Mouse (Mus musculus) heart, adult 2 months (tissue): Measurements from ENCODE around the gene Enkur. TPM values are rescaled to one million over a fixed set of nuclear protein-coding genes. Genes with fewer than 3 reads are reported as not detected.
A peak's percentile ranks its signal among the peaks of the same experiment; 100 is the strongest.

Experiments used
- DNase-seq, 2 experiments: peaks; one replicate each; pipeline ENCODE4 v3.0.0; 2021
- H3K27ac ChIP-seq: fragments of 200-600 bp; 2 replicates; pipeline ENCODE4 v1.8.1; 2022
- H3K27me3 ChIP-seq: fragments of 200-500 bp; 2 replicates; pipeline ENCODE4 v1.6.1; 2012; ENCODE audit warnings: mild to moderate bottlenecking, low read length, inconsistent platforms, mixed read lengths; ENCODE audit not compliant: control insufficient read depth, insufficient read depth
- H3K36me3 ChIP-seq: fragments of 200-500 bp; 2 replicates; pipeline ENCODE4 v1.6.1; 2012; ENCODE audit warnings: low read length, inconsistent platforms; ENCODE audit not compliant: control insufficient read depth, insufficient read depth
- H3K4me1 ChIP-seq: fragments of 200-500 bp; 2 replicates; pipeline ENCODE4 v1.6.1; 2011; ENCODE audit warnings: low read length; ENCODE audit not compliant: control insufficient read depth, insufficient read depth
- H3K4me3 ChIP-seq: fragments of 200-600 bp; 2 replicates; pipeline ENCODE4 v1.8.1; 2022
- H3K79me2 ChIP-seq: fragments of 200-500 bp; replicated peaks from 2 replicates; pipeline ENCODE4 v1.6.1; 2012; ENCODE audit warnings: mild to moderate bottlenecking, inconsistent platforms, low read length, moderate library complexity, mixed read lengths; ENCODE audit not compliant: control insufficient read depth, insufficient read depth
- H3K9ac ChIP-seq: fragments of 200-500 bp; 2 replicates; pipeline ENCODE4 v1.6.1; 2012; ENCODE audit warnings: low read depth, mild to moderate bottlenecking, control low read depth, inconsistent platforms, low read length, mixed read lengths
- CTCF ChIP-seq: fragments of 200-600 bp; IDR thresholded peaks from 2 replicates; pipeline ENCODE4 v1.8.1; 2022; ENCODE audit warnings: antibody characterized with exemption, mild to moderate bottlenecking, moderate library complexity
- EP300 ChIP-seq: fragments of 200-500 bp; IDR thresholded peaks from 2 replicates; pipeline ENCODE4 v1.6.1; 2011; ENCODE audit warnings: low read depth, low read length, control low read depth; ENCODE audit not compliant: insufficient read depth
- POLR2A ChIP-seq: fragments of 200-500 bp; IDR thresholded peaks from 2 replicates; pipeline ENCODE4 v1.6.1; 2011; ENCODE audit warnings: mild to moderate bottlenecking, low read depth, low read length, control low read depth; ENCODE audit not compliant: insufficient read depth
- WGBS: fragments of 180-500 bp; shearing (Covaris S2); methylation state at CpG from one replicate; pipeline ENCODE4 v1.1.7; 2018; 5-methylcytosine and 5-hydroxymethylcytosine counted together
- intact Hi-C: fragments of 180-260 bp; cut with DNase I; formaldehyde crosslinking; loops from one replicate; pipeline ENCODE4 v1.15.1; 2025
- polyA plus RNA-seq: library from polyadenylated mRNA; depleted of rRNA; stranded (reverse); fragments of >200 nt; gene quantifications from 2 replicates; pipeline ENCODE4 v1.2.3, GENCODE M21; 2012
- total RNA-seq, 2 experiments: library from RNA; stranded (reverse); gene quantifications; 2 replicates each; pipeline ENCODE4 v1.2.3; 2021

Gene Enkur
- total and polyA plus RNA-seq, 3 experiments, result 0.23 to 1.5 (median 1.1) TPM

DNA sequence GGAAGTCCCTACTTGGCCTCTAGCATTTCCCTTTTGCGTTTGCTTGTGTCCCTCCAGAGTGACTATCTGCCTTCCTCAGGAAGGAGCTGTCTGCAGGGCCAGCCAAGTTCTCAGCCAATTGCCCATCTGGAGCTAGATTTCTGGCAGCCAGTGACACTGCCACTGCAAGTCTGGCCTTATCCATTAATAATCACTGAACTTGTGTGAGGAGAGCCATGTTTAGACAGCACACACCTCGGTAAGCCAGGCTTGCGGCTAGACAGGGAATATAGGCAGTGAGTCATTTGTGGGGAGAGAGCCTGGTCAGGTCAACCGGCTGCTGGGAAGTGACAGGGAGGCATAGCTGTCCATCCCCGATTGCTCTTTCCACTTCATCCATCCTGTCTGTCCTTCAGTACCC lies 31.7 kb upstream of the Enkur start:
- no peak overlapping the region for H3K9ac ChIP-seq
- DNase-seq, result no peak
- peaks cover 3% of the 10 kb centered on the region for H3K4me1 ChIP-seq
- no peaks in the 10 kb centered on the region for H3K79me2 ChIP-seq
- no peaks in the 10 kb centered on the region for H3K36me3 ChIP-seq
- intact Hi-C loops, result no loop called here
- no peaks in the 10 kb centered on the region for H3K27me3 ChIP-seq
- no peak overlapping the region for H3K27ac ChIP-seq
- TF ChIP-seq CTCF (no peak), POLR2A (no peak), EP300 (no peak)
- 12% methylated on average over 5 of the region's 5 CpGs for WGBS
- H3K4me3 ChIP-seq, result no peak overlapping the region

DNA sequence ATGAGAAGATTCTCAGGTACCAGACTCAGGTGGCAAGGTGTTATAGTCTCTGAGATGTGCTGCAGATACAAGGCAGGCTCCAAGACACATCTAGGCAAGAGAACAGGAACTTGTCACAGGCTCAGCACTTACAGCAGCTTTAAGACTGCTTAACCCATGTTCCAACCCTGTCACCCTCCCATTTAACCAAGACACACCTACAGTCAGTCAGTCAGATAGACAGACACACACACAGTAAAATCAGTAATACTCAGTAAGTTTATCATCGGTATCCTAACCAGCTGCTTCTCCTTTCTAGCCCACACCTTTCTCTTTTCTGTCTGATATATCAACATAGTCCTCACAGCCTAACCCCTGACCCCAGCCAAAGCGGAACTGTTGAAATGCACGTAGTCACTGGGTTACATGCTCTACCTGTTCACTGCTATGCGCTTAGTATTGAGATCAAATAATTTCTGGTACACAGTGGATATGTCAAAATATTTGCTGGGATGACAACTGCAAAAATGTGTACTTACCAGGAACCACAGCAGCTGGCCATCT lies 30.8 kb upstream of the Enkur start:
- no peak for TF ChIP-seq EP300
- no peak for TF ChIP-seq POLR2A
- no peak for TF ChIP-seq CTCF
- intact Hi-C loops, result no loop called here
- Histone ChIP-seq H3K79me2 (no peaks in the 10 kb centered on the region), H3K9ac (no peak overlapping the region), H3K4me3 (no peak overlapping the region), H3K27ac (no peak overlapping the region), H3K4me1 (peaks cover 3% of the 10 kb centered on the region), H3K27me3 (no peaks in the 10 kb centered on the region), H3K36me3 (no peaks in the 10 kb centered on the region)
- 93% methylated on average over 4 of the region's 4 CpGs for WGBS
- DNase-seq, result no peak

DNA sequence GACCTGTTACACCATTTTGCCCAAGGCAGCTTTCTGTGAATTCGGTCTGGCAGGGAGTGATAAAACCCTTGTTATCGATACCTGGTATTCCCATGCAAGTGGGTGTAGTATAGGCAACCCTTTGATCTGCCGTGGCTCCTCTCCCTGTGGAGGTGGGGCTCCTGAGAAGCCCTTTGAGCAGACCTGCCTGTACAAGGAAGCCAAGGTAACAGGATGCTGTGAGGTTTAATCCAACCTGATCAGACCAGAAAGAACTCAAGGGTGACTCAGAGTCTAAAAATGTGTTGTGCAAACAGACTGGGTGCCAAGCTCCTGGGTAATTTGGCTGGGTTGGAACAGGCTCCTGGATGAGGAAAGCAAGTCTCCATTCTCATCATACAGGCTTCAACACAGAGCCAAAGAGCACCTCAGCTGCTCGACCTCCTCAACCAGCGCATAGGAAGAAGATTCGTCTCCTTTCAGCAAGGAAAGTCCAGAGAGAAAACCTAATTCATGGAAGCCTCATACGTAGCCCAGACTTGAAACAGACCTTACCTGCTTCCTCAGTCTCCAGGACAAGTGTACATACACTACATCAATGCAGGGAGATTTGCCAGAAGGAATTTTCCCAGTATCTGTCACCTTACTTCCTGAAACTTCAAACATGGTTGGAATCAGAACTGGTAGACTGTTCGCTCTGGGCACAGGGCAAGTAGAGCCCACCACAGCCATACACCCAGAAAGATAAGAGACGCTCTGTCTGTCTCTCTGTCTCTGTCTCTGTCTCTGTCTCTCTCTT lies 29.9 kb upstream of the Enkur start:
- Histone ChIP-seq H3K79me2 (no peaks in the 10 kb centered on the region), H3K27me3 (no peaks in the 10 kb centered on the region), H3K36me3 (no peaks in the 10 kb centered on the region), H3K4me3 (no peak overlapping the region), H3K9ac (no peak overlapping the region), H3K4me1 (peaks cover 3% of the 10 kb centered on the region), H3K27ac (no peak overlapping the region)
- DNase-seq, result peak in 1 of 2 experiments; percentile 19
- WGBS, result 82% methylated on average over 9 of the region's 9 CpGs
- TF ChIP-seq POLR2A, result no peak
- TF ChIP-seq CTCF, result no peak
- TF ChIP-seq EP300, result no peak
- intact Hi-C loops, result no loop called here

DNA sequence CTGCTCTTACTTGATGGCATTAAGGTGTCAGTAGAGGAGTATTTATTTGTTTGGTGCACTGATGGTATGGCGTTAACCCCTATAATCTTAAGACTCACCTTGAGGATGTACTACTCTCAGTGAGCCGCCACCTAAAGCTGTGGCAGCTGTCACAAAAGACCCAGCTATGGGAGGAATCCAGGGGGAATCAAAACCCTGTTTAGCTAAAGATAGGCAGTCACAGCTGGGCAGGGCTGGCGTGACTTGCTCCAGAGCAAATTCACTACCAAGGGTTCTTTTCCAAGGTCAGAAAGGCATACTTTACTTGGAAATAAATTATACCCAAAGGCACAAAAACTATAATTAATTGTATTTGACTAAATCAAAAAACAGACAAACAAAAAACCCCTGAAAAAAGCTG lies 26.0 kb upstream of the Enkur start:
- no peak for DNase-seq
- Histone ChIP-seq H3K9ac (no peak overlapping the region), H3K4me1 (no peaks in the 10 kb centered on the region), H3K79me2 (no peaks in the 10 kb centered on the region), H3K27me3 (no peaks in the 10 kb centered on the region), H3K27ac (no peak overlapping the region), H3K4me3 (no peak overlapping the region), H3K36me3 (no peaks in the 10 kb centered on the region)
- WGBS, result 88% methylated on average over 3 of the region's 3 CpGs
- intact Hi-C loops, result no loop called here
- TF ChIP-seq CTCF (no peak), EP300 (no peak), POLR2A (no peak)

DNA sequence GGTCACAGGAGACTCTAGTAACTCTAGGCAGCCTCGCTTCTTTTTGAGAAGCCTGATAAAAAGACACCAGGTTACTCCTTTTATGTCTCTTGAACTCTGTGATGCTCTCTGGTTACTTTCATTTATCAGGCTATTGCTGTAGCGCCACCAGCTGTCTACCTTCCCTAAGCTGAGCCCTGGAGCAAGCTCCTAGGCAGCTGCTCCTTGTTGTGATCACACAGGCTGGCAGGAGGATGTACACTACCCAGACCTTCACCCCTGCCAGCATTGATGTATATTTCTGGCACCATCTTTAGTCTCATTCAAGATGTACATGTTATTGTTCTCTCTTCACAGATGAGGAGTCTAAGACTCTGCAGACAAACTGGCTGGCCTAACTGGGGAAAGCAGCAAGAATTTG lies 25.1 kb upstream of the Enkur start:
- no peaks in the 10 kb centered on the region for H3K27me3 ChIP-seq
- DNase-seq, result no peak
- H3K79me2 ChIP-seq, result no peaks in the 10 kb centered on the region
- intact Hi-C loops, result no loop called here
- H3K27ac ChIP-seq, result no peak overlapping the region
- TF ChIP-seq EP300 (no peak), CTCF (no peak), POLR2A (no peak)
- no peaks in the 10 kb centered on the region for H3K4me1 ChIP-seq
- 79% methylated on average over 2 of the region's 2 CpGs for WGBS
- H3K36me3 ChIP-seq, result no peaks in the 10 kb centered on the region
- no peak overlapping the region for H3K4me3 ChIP-seq
- no peak overlapping the region for H3K9ac ChIP-seq
